Mouse (Mus musculus): ENCODE measurements around the gene Cmip. TPM values are rescaled to one million over a fixed set of nuclear protein-coding genes. Genes with fewer than 3 reads are reported as not detected.

Cmip gene
- polyA plus RNA-seq, 1 experiment: 21.1 TPM

DNA sequence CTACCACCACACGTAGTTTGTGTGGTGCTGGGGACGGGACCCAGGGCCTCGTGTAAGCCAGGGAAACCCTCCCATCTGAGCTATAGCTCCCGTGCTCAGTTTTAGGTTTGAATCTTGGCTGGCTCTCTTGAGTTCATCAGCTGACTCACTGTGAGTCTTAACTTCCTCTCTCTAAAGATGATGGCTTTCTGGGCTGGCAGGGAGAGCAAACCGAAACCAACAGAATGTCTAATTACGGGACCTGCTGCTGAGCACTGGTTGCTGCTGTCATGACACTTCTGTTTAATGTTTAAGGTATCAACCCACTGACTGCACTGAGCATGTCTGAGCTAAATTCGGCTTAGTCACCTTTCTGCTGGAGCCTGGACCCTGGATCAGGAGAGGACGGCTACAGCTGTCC lies 4.2 kb upstream of the Cmip start:
- no peak for TF ChIP-seq GATA1 (IDR thresholded peaks at IDR 0.05; ENCODE audit: low read length)

DNA sequence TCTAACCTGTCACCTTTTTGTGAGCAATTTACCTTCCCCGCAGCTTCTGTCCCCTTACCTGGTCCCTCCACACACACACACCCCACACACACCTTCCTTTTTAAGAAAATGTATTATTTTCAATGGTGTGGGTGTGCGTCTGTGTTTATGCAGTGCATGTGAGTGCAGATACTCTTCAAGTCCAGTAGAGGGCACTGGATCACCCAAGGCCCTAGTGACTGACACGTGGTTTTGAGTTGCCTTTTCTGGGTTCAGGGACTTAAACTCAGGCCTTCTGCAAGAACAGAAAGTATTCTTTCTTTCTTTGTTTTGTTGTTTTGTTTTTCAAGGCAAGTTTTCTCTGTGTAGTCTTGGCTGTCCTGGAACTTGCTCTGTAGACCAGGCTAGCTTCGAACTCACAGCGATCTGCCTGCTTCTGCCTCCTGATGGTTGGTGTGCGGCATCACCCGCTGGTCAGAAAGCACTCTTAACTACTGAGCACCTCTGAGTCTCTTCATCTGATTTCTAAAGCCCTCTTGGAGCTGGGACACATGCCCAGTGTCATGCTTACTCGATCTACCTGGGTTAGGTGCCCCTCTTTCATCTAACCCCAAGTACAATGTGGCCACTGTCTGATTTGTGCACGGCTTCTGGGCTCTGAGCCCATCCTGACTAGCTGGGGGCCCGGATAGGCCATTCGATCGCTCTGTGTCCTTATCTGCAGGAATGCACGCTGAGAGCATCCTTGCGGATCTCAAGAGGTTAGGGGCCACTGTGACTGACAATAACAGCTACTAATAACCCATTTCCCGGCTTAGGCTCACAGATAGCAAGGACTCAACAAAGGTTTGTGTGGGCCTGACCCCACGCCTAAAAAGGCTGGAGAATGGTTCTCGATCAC lies 3.2 kb upstream of the Cmip start:
- no peak for TF ChIP-seq GATA1 (IDR thresholded peaks at IDR 0.05; ENCODE audit: low read length)

DNA sequence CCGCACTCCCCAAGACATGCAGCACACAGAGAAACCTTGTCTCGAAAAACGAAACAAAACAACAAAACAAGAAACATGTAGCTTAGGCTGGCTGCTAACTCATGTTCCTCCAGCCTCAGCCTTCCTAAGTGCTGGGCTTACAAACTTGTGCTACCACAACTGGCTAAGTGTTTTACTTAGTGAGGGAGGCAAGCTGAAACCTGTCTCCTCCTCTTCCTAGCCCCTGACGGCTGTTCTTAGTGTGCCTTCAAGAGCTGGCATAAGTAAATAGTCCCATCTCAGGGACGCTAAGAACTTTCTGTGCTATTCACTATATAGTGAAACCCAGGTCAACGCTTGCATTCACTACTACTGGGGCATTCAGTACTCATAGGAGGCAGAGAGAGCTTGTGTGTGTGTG lies 2.4 kb upstream of the Cmip start:
- TF ChIP-seq GATA1 (IDR thresholded peaks at IDR 0.05; ENCODE audit: low read length): no peak

DNA sequence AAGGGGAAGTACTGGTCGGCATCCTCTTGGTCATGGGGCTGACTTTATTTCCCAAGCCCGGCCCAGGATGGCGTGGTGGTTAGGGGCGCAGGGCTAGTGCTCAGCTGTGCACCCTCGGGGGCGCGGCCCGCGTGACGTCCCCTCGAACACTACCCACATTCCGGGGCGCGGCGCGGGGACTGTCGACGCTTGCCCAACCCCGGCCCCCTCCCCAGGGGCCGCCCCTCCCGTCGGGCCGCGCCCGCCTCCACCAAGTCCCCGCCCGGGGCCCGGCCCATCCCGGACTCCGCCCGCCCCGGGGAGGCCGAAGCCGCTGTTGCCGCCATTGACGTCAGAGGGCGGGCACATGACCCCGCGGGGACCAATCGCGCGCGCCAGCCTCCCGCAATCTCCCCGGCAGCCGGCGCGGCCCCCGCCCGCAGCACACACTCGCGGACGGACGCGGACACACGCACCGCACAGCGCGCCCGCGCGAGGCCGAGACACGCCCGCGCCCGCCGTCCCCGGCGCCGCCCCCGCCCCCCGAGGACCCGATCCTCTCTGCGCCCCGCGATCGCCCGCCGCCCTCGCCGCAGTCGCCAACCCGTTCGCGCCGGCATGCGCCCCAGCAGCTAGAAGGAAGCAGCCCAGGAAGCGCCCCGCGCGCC lies 449 bp upstream of the Cmip start:
- no peak for TF ChIP-seq GATA1 (IDR thresholded peaks at IDR 0.05; ENCODE audit: low read length)

DNA sequence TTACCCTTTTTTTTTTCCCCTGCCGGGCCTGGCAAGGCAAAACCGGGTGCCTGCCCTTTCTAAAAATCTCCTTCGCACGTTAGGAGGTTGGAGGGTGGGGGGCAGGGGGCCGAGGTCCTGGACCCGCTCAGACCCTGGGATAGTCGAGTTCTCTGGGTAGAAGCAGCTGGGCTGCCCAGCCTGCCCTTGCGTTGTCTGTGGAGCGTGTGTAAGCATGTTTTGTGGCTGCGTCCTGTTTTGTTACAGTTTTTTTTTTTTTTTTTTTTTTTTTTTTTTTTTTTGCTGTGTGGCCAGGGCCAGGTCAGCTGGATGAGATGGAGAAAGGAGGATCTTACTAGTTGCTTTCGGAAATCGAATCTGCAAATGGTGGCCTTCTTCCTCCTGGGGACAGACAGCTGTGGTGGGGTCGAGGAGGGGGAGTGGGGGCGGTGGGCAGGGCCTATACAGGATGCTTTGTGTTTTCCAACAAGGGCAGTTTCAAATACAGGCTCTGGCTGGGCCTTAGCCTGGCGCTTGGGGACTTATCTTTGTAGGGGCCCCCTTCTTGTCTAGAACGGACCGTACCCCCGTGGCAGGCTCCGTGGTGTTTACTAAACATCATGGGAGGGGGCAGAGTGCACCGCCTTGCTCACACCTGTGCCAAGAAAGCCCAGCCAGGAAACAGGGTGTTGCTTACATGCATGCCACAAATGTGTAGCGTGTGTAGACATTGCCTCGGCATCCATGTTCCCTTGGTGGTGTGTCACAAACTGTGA lies 1.1 kb downstream of the Cmip start:
- TF ChIP-seq GATA1 (IDR thresholded peaks at IDR 0.05; ENCODE audit: low read length): no peak

DNA sequence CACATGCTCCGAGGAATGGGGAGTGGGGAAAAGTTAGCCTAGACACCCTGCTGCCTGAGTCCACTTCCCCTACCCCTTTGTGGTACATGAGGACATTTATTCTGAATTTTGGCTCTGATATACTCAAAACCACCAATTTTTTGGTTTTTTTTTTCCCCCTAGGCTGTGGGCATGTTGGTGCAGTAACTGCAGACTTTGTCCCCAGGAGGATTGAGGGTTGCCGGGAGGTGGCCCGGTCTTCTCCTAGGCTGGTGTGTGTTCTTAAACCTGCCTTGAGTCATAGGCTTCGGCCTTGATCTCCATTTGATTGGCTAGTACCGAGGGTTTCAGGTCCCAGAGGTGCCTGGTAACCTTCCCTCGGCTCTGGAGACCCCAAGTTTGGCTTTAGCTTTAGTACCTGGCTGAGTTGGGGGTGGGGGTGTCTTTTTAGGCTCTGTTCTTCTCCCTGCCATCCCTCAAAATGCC lies 1.7 kb downstream of the Cmip start:
- TF ChIP-seq GATA1 (IDR thresholded peaks at IDR 0.05; ENCODE audit: low read length): no peak

DNA sequence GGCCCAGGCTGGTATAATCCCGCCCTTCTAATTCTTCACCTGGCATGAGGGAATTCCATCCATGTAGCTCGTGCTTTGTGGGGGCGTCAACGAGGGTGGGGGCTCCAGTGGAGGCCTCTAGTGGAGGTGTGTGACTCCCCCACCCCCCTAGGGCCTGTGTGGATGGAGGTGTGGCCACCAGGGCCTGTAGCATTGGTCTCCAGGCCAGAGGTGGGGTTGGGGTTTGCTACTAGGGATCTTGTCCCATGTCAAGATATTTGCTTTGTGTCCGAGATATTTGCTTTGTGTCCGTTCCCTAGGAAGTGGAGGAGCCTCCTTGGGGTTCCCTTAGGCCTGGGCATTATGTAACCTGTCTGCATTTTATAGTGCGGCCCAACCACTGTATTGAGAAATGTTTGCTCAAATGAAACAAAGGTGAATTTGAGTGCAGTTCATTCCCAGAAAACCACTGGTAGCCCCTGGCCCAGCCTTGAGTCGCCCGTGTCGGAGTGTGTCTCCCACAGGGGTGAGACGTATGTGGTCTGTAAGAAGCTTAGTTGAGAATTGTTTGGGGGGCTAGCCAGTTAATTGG lies 2.7 kb downstream of the Cmip start:
- no peak for TF ChIP-seq GATA1 (IDR thresholded peaks at IDR 0.05; ENCODE audit: low read length)

DNA sequence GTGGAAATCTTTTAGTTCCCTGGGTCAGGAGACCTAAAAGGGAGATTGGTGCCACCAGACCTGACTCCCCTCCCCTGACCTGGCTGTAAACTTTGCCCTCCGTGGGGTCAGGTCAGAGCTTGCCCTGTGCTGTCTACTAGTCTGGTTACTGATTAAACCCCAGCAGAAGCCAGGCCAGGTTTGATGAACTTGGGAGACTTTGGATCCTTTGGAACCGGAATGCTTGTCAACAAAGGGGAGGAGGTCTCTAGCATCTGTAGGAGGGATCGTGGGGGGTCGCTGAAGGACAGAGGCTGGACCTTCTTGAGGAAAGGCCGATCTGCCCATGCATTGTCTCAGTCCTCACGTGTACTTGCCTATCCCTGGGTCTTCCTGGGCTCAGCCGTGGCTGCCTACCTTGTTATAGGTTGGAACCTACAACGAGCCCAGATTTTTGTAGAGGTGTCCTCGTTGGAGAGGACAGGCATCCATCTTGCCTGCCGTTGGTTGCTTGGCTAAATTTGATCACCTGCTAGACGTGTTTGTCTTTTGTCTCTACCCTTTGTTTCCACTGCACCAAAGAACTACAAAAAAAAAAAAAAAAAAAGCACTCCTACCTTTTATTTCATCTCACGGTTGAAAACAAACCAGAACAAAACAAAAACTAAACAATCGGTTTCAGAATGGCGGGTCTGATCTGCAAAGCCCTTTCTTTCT lies 3.5 kb downstream of the Cmip start:
- TF ChIP-seq GATA1 (IDR thresholded peaks at IDR 0.05; ENCODE audit: low read length): no peak

DNA sequence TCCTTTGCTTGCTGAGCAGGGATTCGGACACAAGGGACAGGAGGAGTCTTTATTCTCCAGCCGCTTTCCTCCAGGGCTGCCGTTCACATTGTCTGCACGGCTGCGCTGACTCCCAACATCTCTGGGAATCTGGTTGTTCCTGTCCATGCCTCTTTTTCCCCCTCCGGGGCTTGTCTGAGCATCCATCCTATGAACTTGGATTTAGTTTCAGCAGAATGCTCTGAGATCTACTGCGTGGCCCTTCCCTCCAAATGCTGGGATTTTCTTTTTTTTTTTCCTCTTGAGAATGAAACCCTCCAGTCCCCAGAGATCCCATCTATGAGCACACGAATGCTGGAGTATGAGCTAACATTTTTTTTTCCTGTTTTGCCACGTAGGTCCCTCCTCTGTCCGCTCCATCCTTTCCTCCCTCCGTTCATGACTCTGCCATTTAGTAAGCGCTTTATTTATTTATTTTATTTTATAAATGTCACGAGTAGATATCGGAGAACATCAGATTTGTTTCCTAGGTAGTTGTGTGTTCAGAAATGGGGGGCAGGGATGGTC lies 4.1 kb downstream of the Cmip start:
- no peak for TF ChIP-seq GATA1 (IDR thresholded peaks at IDR 0.05; ENCODE audit: low read length)

DNA sequence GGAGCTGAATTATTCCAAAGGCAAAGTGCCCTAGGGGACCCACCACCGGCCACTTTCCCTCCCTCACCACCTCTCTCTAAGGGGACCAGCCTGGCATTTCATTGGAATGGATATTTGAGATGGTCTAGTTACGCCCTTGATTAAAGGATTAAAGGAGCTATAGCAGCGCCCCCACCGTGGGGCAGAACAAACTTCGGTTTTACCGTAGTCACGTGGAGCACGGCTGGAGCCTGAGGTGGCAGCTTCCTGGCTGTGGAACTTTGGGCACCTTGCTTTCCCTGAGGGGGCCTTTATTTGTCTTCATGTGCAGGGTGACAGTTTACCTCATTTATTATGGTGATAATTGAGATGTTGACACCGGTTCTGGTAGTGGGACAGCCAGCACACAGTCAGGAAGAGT lies 4.8 kb downstream of the Cmip start:
- TF ChIP-seq GATA1 (IDR thresholded peaks at IDR 0.05; ENCODE audit: low read length): no peak

DNA sequence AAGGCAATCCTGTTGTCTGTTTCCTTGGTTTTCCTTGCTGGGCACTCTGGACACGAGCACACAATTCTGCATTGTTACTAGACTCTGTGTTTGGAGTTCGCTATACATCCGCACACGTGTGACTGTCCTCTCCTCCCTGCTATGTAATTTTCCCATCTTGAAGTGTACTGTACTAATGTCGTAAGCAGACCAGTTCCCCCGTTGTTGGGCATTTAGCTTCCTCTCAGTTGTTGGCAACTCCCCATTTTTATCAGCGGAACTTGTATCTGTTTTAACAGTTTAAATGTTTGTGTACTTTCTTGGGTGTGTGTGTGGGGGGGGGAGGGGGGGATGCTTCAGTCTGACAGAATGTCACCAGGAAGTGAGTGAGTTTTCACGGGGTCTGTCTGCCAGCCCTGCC lies 5.8 kb downstream of the Cmip start:
- TF ChIP-seq GATA1 (IDR thresholded peaks at IDR 0.05; ENCODE audit: low read length): no peak

DNA sequence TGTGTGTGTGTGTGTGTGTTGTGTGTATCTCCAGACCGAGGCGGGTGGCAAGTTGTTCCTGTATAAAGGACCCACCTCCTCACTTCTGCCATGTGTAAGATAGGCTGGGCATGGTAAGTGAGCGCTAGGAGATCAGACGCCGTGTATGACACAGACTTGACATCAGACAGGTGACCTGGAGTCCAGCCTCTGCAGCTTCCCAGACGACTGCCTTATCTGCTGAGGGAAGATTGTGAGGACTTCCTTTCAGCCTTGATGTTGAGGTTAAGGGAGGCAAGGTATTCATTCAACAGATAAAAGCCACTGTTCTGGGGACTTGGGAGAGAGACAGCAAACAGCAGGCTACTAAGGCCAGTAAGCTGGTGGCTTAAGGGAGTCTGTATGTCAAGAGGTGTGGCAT lies 6.6 kb downstream of the Cmip start:
- peak; percentile 68 for TF ChIP-seq GATA1 (IDR thresholded peaks at IDR 0.05; ENCODE audit: low read length)

DNA sequence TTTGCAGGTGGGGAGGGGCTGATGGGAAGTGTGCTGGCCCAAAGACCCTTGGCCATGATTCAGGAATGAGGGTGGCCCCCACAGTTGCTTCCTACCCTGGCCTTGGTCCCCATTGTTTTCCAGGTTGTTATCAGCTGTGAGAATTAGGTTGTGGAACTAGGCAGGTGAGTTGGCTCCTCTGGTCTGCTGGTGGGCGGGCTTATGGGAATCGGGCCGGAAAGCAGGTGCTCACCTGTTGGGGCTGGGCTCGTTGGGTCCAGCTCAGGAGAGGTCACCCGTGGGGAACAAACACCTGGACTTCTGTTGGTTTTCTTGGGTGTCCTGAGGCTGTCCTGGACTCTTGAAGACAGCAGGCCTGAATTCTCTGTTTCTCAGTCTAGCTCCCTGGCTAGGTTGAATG lies 8.2 kb downstream of the Cmip start:
- TF ChIP-seq GATA1 (IDR thresholded peaks at IDR 0.05; ENCODE audit: low read length): no peak

DNA sequence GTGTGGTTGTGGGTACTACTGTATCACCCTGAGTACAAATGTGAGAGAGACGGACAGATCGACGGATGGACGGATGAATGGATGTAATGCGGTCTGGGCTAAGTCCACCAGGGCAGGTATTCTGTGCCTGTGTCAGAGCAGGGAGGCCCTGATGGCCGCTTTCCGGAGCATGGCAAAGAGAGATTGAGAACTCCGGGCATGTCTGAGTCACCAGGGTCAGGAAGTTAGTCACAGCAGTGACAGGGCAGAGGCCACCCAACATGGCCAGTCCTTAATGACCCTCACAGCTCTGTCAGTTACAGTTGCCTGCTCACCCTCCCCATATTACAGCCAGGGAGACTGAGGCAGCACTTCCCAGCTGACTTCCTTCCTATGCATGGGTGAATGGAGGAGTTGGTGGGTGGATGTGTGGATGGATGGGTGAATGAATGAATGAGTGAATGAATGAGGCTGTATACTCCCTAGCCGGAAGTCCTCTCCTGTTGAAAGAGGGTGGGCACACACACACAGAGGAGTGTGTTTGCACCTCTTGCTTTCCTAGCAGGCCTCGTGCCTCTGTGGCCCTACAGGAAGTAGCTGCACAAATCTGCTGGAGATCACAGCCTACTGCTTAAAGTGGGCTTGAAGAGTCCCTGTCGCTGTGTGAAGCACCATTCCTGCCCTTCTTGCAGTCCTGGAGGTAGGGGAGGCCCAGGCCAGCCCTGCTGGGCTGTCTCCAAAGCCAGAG lies 10.7 kb downstream of the Cmip start:
- no peak for TF ChIP-seq GATA1 (IDR thresholded peaks at IDR 0.05; ENCODE audit: low read length)

Data from G1E-ER4 (cell line).